In genomic region chr15:81871604-81872261, GRCm38 (mm10) we compare ENCODE assay signal across 8 mouse cellular contexts. TPM values are rescaled to one million over a fixed set of nuclear protein-coding genes. Genes with fewer than 3 reads are reported as not detected.
DNase-seq lines count a peak whose midpoint lies in the region; ATAC-seq and TF ChIP-seq lines count a peak whose summit lies in the region.

TSS of gene Phf5a (minus strand) at chr15:81871911.

- peak; percentile 99 for DNase-seq in brain, embryonic 14.5 days (ENCODE audit: low read depth)
- DNase-seq in forebrain, embryonic 10.5 days (ENCODE audit: extremely low spot score, low spot score), result peak; percentile 94
- peak; percentile 95 for DNase-seq in kidney, postnatal 25 days
- DNase-seq in liver, postnatal 0 days, result peak; percentile 95
- DNase-seq in testis, postnatal 10 days (ENCODE audit: low spot score), result peak; percentile 87

- peaks cover 41% of the 10 kb centered on the region for H3K36me3 ChIP-seq in forebrain, embryonic 10.5 days (replicated peaks)
- peaks cover 37% of the 10 kb centered on the region for H3K36me3 ChIP-seq in heart, embryonic 15.5 days
- peaks cover 39% of the 10 kb centered on the region for H3K36me3 ChIP-seq in liver, postnatal 0 days (replicated peaks; ENCODE audit: insufficient read depth, low read length)
- peaks cover 24% of the 10 kb centered on the region for H3K36me3 ChIP-seq in neural tube, embryonic 14.5 days (ENCODE audit: control insufficient read depth, insufficient read depth, low read length)

- no peaks in the 10 kb centered on the region for H3K27me3 ChIP-seq in forebrain, embryonic 10.5 days (ENCODE audit: poor library complexity, severe bottlenecking)
- no peaks in the 10 kb centered on the region for H3K27me3 ChIP-seq in heart, embryonic 15.5 days
- H3K27me3 ChIP-seq in liver, postnatal 0 days (ENCODE audit: insufficient read depth, low read length), result no peaks in the 10 kb centered on the region
- no peaks in the 10 kb centered on the region; the same call in 1 of the 2 replicates for H3K27me3 ChIP-seq in neural tube, embryonic 14.5 days (ENCODE audit: control insufficient read depth, insufficient read depth, low read length)

- peak within 1 kb of the TSS; percentile 99 for H3K4me3 ChIP-seq in forebrain, embryonic 10.5 days
- peak within 1 kb of the TSS; percentile 94 for H3K4me3 ChIP-seq in heart, embryonic 15.5 days
- peak within 1 kb of the TSS; percentile 95 for H3K4me3 ChIP-seq in liver, postnatal 0 days (ENCODE audit: low read depth, low read length)
- peak within 1 kb of the TSS; percentile 93 for H3K4me3 ChIP-seq in neural tube, embryonic 14.5 days (ENCODE audit: low read depth, low read length)

- H3K9ac ChIP-seq in heart, embryonic 15.5 days, result peak within 1 kb of the TSS; percentile 92
- H3K9ac ChIP-seq in liver, postnatal 0 days (replicated peaks), result peak within 1 kb of the TSS; percentile 86
- peak within 1 kb of the TSS; percentile 70 for H3K9ac ChIP-seq in neural tube, embryonic 14.5 days (replicated peaks; ENCODE audit: low read depth, low read length)

- TF ChIP-seq EP300 in liver, postnatal 0 days (IDR thresholded peaks at IDR 0.05; ENCODE audit: low read depth), result peak; percentile 98

- no peak for TF ChIP-seq CTCF in brain, embryonic 14.5 days (IDR thresholded peaks at IDR 0.05; ENCODE audit: borderline replicate concordance, extremely low read depth, insufficient read depth, insufficient read length)
- no peak for TF ChIP-seq CTCF in liver, postnatal 0 days (IDR thresholded peaks at IDR 0.05; ENCODE audit: low read depth)

- peak; percentile 88 for ATAC-seq in CD4-positive, CD25-positive, alpha-beta regulatory T cell, adult 4 months
- ATAC-seq in heart, embryonic 15.5 days (replicated peaks; ENCODE audit: insufficient number of reproducible peaks, insufficient read depth, low FRiP score, low read depth), result peak; percentile 89
- peak; percentile 91 for ATAC-seq in liver, postnatal 0 days
- peak; percentile 83 for ATAC-seq in neural tube, embryonic 14.5 days (ENCODE audit: low read depth)

- TF ChIP-seq POLR2A in brain, embryonic 14.5 days (IDR thresholded peaks at IDR 0.05; ENCODE audit: borderline replicate concordance, extremely low read depth, insufficient read depth, insufficient read length, poor library complexity, severe bottlenecking), result no peak

- H3K4me2 ChIP-seq in heart, embryonic 15.5 days, result peak within 1 kb of the TSS; percentile 68
- peak within 1 kb of the TSS; percentile 90 for H3K4me2 ChIP-seq in liver, postnatal 0 days (ENCODE audit: low read depth, low read length)
- H3K4me2 ChIP-seq in neural tube, embryonic 14.5 days (ENCODE audit: low read depth, low read length), result peak within 1 kb of the TSS; percentile 73

- peaks cover 28% of the 10 kb centered on the region for H3K4me1 ChIP-seq in forebrain, embryonic 10.5 days
- peaks cover 25% of the 10 kb centered on the region for H3K4me1 ChIP-seq in heart, embryonic 15.5 days (replicated peaks)
- peaks cover 17% of the 10 kb centered on the region for H3K4me1 ChIP-seq in liver, postnatal 0 days (ENCODE audit: insufficient read depth)
- H3K4me1 ChIP-seq in neural tube, embryonic 14.5 days (ENCODE audit: control insufficient read depth, insufficient read depth, low read length), result peaks cover 16% of the 10 kb centered on the region

- peak within 1 kb of the TSS; percentile 97 for H3K27ac ChIP-seq in forebrain, embryonic 10.5 days
- peak within 1 kb of the TSS; percentile 95 for H3K27ac ChIP-seq in heart, embryonic 15.5 days
- peak within 1 kb of the TSS; percentile 99 for H3K27ac ChIP-seq in liver, postnatal 0 days (ENCODE audit: low read depth)
- H3K27ac ChIP-seq in neural tube, embryonic 14.5 days (ENCODE audit: low read depth, low read length), result peak within 1 kb of the TSS; percentile 98

- H3K9me3 ChIP-seq in forebrain, embryonic 10.5 days, result no peaks in the 10 kb centered on the region
- no peaks in the 10 kb centered on the region for H3K9me3 ChIP-seq in heart, embryonic 15.5 days (replicated peaks)
- no peaks in the 10 kb centered on the region for H3K9me3 ChIP-seq in liver, postnatal 0 days (ENCODE audit: low read length)
- H3K9me3 ChIP-seq in neural tube, embryonic 14.5 days (ENCODE audit: control insufficient read depth, low read length), result no peaks in the 10 kb centered on the region

- WGBS in forebrain, embryonic 10.5 days, result under 1% methylated on average over 30 of the region's 30 CpGs
- WGBS in heart, embryonic 15.5 days, result under 1% methylated on average over 30 of the region's 30 CpGs
- 2% methylated on average over 30 of the region's 30 CpGs for WGBS in liver, postnatal 0 days (ENCODE audit: insufficient replicate concordance)
- WGBS in neural tube, embryonic 14.5 days, result under 1% methylated on average over 30 of the region's 30 CpGs

RNA-seq across cellular contexts. Expression of gene Phf5a, which starts in this region (rescaled TPM):
- 100 to 1,000 TPM in 1 of 2 experiments, 10 to 100 TPM in 1; 89.8 to 111 TPM for polyA plus RNA-seq in CD4-positive, CD25-positive, alpha-beta regulatory T cell, adult 4 months (2017; shearing (Covaris generic))
- 85.1 and 103 TPM in 2 replicates for polyA plus RNA-seq in brain, embryonic 14.5 days (2012; rRNA removed)
- 255 and 271 TPM in 2 replicates for polyA plus RNA-seq in forebrain, embryonic 10.5 days (2016; fragmentation: Nextera tagmentation; extraction: Ambion mirVana)
- polyA plus RNA-seq in heart, embryonic 15.5 days (2015; fragmentation: Nextera tagmentation; extraction: Ambion mirVana), result 70.5 and 97.6 TPM in 2 replicates
- polyA plus RNA-seq in liver, postnatal 0 days (2015; fragmentation: Nextera tagmentation; extraction: Ambion mirVana), result 61.5 and 63.0 TPM in 2 replicates
- 129 and 138 TPM in 2 replicates for polyA plus RNA-seq in neural tube, embryonic 14.5 days (2014; fragmentation: Nextera tagmentation; extraction: Ambion mirVana)

Comparison
In these comparisons a context has a peak if more than half of its experiments do, and no peak if none do; other contexts are left out.
1. Peak in every context shown above with its lines: DNase-seq, ATAC-seq, H3K4me3 ChIP-seq and H3K27ac ChIP-seq.